Mouse (Mus musculus): ENCODE results near the gene Gja4.

- no peak for TF ChIP-seq CTCF (IDR thresholded peaks at IDR 0.05; ENCODE audit: control insufficient read depth, insufficient read depth, insufficient replicate concordance, low read depth, low read length)
- no peak for TF ChIP-seq POLR2A (IDR thresholded peaks at IDR 0.05; ENCODE audit: control insufficient read depth, low read depth, low read length)
These were observed 6.9 kb downstream of the Gja4 start for GRCm38 (mm10) chr4:127306915-127307314.

Measured in testis, adult 2 months (tissue).